8 mouse cellular contexts compared by ENCODE assay signal in the genomic region with DNA sequence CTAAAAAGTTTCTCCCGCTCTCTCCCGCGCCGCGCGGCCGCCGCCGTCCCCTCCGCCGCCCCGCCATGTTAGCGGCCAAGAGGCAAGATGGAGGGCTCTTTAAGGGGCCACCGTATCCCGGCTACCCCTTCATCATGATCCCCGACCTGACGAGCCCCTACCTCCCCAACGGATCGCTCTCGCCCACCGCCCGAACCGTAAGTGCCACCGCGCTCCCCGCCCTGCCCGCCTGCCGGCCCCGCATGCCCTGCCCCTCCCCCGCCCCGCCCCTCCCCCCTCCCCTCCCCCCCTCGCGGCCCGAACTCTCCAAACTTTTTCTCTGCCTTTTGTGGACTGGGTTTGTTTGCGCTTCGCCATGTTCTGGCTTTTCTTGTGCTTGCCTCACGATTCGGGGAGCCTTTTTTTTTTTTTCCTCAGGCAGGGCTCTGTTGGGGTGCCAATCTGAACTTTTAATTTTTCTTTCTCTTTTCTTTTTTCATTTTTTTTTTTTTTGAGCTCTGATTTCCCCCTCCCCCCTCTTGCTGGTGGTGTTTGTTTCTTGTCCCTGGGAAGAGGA. TPM values are rescaled to one million over a fixed set of nuclear protein-coding genes. Genes with fewer than 3 reads are reported as not detected.
DNase-seq lines count a peak whose midpoint lies in the region; ATAC-seq lines count a peak whose summit lies in the region.

No protein-coding gene starts in this region.

- peaks cover 77% of the 10 kb centered on the region for H3K27me3 ChIP-seq in megakaryocyte, embryonic 14.5 days (replicated peaks)
- H3K27me3 ChIP-seq in heart, embryonic 15.5 days, result no peaks in the 10 kb centered on the region
- H3K27me3 ChIP-seq in stomach, embryonic 15.5 days (replicated peaks), result no peaks in the 10 kb centered on the region

- H3K79me2 ChIP-seq in macrophage (ENCODE audit: inconsistent target), result peaks cover 22% of the 10 kb centered on the region; the same call in 1 of the 2 replicates

- DNase-seq in embryo, embryonic 9.5 days (ENCODE audit: extremely low spot score), result peak; percentile 82
- peak; percentile 74 for DNase-seq in kidney, postnatal 10 days
- DNase-seq in MN1 (ENCODE audit: low spot score), result no peak

- H3K9me3 ChIP-seq in megakaryocyte, embryonic 14.5 days, result no peaks in the 10 kb centered on the region
- H3K9me3 ChIP-seq in heart, embryonic 15.5 days (replicated peaks), result no peaks in the 10 kb centered on the region
- no peaks in the 10 kb centered on the region for H3K9me3 ChIP-seq in stomach, embryonic 15.5 days

- no peaks in the 10 kb centered on the region for H3K36me3 ChIP-seq in megakaryocyte, embryonic 14.5 days (replicated peaks; ENCODE audit: low read length)
- no peaks in the 10 kb centered on the region for H3K36me3 ChIP-seq in heart, embryonic 15.5 days
- no peaks in the 10 kb centered on the region for H3K36me3 ChIP-seq in macrophage (ENCODE audit: inconsistent target)
- H3K36me3 ChIP-seq in stomach, embryonic 15.5 days, result no peaks in the 10 kb centered on the region

- H3K4me3 ChIP-seq in megakaryocyte, embryonic 14.5 days (replicated peaks), result peak overlapping the region; percentile 93
- H3K4me3 ChIP-seq in heart, embryonic 15.5 days, result peak overlapping the region; percentile 88
- peak overlapping the region; percentile 56 for H3K4me3 ChIP-seq in macrophage (ENCODE audit: inconsistent target)
- peak overlapping the region; percentile 73 for H3K4me3 ChIP-seq in stomach, embryonic 15.5 days (replicated peaks)

- no peak for ATAC-seq in megakaryocyte, adult 5-6 weeks (ENCODE audit: poor library complexity, severe bottlenecking)
- peak; percentile 14; the same call in 1 of the 2 replicates for ATAC-seq in heart, embryonic 15.5 days (replicated peaks; ENCODE audit: insufficient number of reproducible peaks, insufficient read depth, low FRiP score, low read depth)
- no peak for ATAC-seq in stomach, embryonic 15.5 days (ENCODE audit: insufficient read depth, low FRiP score, low read depth)

- under 1% methylated on average over 32 of the region's 38 CpGs for WGBS in heart, embryonic 15.5 days
- 4% methylated on average over 5 of the region's 38 CpGs for WGBS in macrophage (ENCODE audit: missing documents)
- WGBS in stomach, embryonic 15.5 days, result under 1% methylated on average over 33 of the region's 38 CpGs

- H3K9ac ChIP-seq in heart, embryonic 15.5 days, result peak overlapping the region; percentile 96
- H3K9ac ChIP-seq in stomach, embryonic 15.5 days, result peak overlapping the region; percentile 79

- H3K4me1 ChIP-seq in megakaryocyte, embryonic 14.5 days, result peaks cover 21% of the 10 kb centered on the region
- peaks cover 38% of the 10 kb centered on the region for H3K4me1 ChIP-seq in heart, embryonic 15.5 days (replicated peaks)
- peaks cover 28% of the 10 kb centered on the region for H3K4me1 ChIP-seq in stomach, embryonic 15.5 days

- peak overlapping the region; percentile 98 for H3K27ac ChIP-seq in heart, embryonic 15.5 days
- peak overlapping the region; percentile 67 for H3K27ac ChIP-seq in macrophage
- H3K27ac ChIP-seq in stomach, embryonic 15.5 days, result peak overlapping the region; percentile 99

- peak overlapping the region; percentile 91 for H3K4me2 ChIP-seq in heart, embryonic 15.5 days
- peak overlapping the region; percentile 74 for H3K4me2 ChIP-seq in stomach, embryonic 15.5 days

RNA-seq across cellular contexts. Expression of a gene that starts 1.5 kb away (rescaled TPM):
- 2.4 TPM in 1 of 2 replicates, not detected in the other for polyA plus RNA-seq in megakaryocyte, embryonic 14.5 days (2012; ENCODE audit: insufficient read depth, low replicate concordance)
- 0.47 and 1.4 TPM in 2 replicates for total RNA-seq in megakaryocyte, adult 5-6 weeks (2015)
- 0.41 and 0.81 TPM in 2 replicates for total RNA-seq in megakaryocyte, adult 5-6 weeks (2017)
- 43.2 and 48.2 TPM in 2 replicates for polyA plus RNA-seq in heart, embryonic 15.5 days (2015; fragmentation: Nextera tagmentation; extraction: Ambion mirVana)
- 100 to 1,000 TPM in 4 of 26 experiments, 10 to 100 TPM in 22; 38.1 to 133 (median 64.8) TPM for total RNA-seq in macrophage (2018; cell fraction: chromatin; rRNA removed)
- total RNA-seq in macrophage (2018; cell fraction: cytosol; rRNA removed), result 10 to 100 TPM; 12.8 to 31.4 (median 18.4) TPM
- 100 to 1,000 TPM in 2 of 26 experiments, 10 to 100 TPM in 24; 35.9 to 103 (median 60.9) TPM for total RNA-seq in macrophage (2018; cell fraction: nucleus; rRNA removed)
- 8.0 to 16.4 TPM (median 16.3 TPM) in 3 replicates for polyA plus RNA-seq in macrophage (2018)
- polyA plus RNA-seq in stomach, embryonic 15.5 days (2015; fragmentation: Nextera tagmentation; extraction: Ambion mirVana), result 85.2 and 89.4 TPM in 2 replicates
